Mouse (Mus musculus): ENCODE measurements around the gene Gm14214.

DNA sequence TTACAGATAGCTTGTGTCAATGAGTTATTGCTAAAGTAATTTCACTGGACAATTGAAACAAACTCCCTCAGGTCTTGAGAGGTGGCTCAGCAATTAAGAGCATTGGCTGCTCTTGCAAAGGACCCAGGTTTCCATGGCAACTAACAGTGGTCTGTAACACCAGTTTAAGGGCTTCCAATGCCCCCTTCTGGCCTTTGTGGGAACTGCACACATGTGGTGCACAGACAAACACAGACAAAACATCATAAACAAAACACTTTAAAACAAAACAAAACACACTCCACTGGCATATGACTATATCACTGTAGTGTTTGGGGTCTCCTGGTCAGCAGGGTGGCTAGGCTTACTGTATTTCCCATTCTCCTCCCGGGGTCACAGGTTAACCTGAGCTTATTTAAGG, 4.2 kb upstream of the Gm14214 start:
- TF ChIP-seq CTCF (IDR thresholded peaks at IDR 0.05; ENCODE audit: control insufficient read depth, insufficient read depth, insufficient read length) (no peak), USF1 (IDR thresholded peaks at IDR 0.05; ENCODE audit: low read depth) (no peak), CEBPB (IDR thresholded peaks at IDR 0.05; ENCODE audit: low read depth) (no peak), MYOG (IDR thresholded peaks at IDR 0.05; ENCODE audit: control insufficient read depth, extremely low read depth, insufficient read length) (no peak), MAX (IDR thresholded peaks at IDR 0.05) (no peak), MYOD1 (IDR thresholded peaks at IDR 0.05; ENCODE audit: control insufficient read depth, insufficient read length, low read depth) (no peak), FOSL1 (IDR thresholded peaks at IDR 0.05; ENCODE audit: insufficient read depth, low read length, poor library complexity, severe bottlenecking) (no peak)

Data from C2C12 (cell line).